Mouse (Mus musculus): ENCODE measurements around the gene Gm49661. TPM values are rescaled to one million over a fixed set of nuclear protein-coding genes. Genes with fewer than 3 reads are reported as not detected.
A peak's percentile ranks its signal among the peaks of the same experiment; 100 is the strongest.

Gm49661 gene
- total RNA-seq, 4 experiments from 2014 or later: 2.4 to 5.9 TPM; not detected in 2

GRCm38 (mm10) chr8:84967532-84968304 is 1.5 kb downstream of the Gm49661 start:
- DNase-seq (ENCODE audit: low spot score): no peak

- DNase-seq (ENCODE audit: low spot score): no peak
Measured at GRCm38 (mm10) chr8:84966603-84967002, 2.6 kb downstream of the Gm49661 start.

- DNase-seq (ENCODE audit: low spot score): peak; percentile 95
Measured at GRCm38 (mm10) chr8:84965731-84966291, 3.4 kb downstream of the Gm49661 start.

GRCm38 (mm10) chr8:84963952-84964351 is 5.3 kb downstream of the Gm49661 start:
- DNase-seq (ENCODE audit: low spot score): no peak

GRCm38 (mm10) chr8:84959811-84960210 is 9.4 kb downstream of the Gm49661 start:
- no peak for DNase-seq (ENCODE audit: low spot score)

- no peak for DNase-seq (ENCODE audit: low spot score)
Measured at GRCm38 (mm10) chr8:84956768-84957167, 12.5 kb downstream of the Gm49661 start.

GRCm38 (mm10) chr8:84952612-84953255 is 16.5 kb downstream of the Gm49661 start:
- DNase-seq (ENCODE audit: low spot score): peak; percentile 47

- DNase-seq (ENCODE audit: low spot score): no peak
Measured at GRCm38 (mm10) chr8:84949753-84950152, 19.5 kb downstream of the Gm49661 start.

- no peak for DNase-seq (ENCODE audit: low spot score)
Measured at GRCm38 (mm10) chr8:84947241-84947545, 22.0 kb downstream of the Gm49661 start.

GRCm38 (mm10) chr8:84946528-84947240 is 22.5 kb downstream of the Gm49661 start, which contains the start of gene Rtbdn:
Gene Rtbdn, plus strand, starts transcription at chr8:84946991.
- no peak for DNase-seq (ENCODE audit: low spot score)

- no peak for DNase-seq (ENCODE audit: low spot score)
Measured at GRCm38 (mm10) chr8:84945633-84946527, 23.4 kb downstream of the Gm49661 start.

GRCm38 (mm10) chr8:84945235-84945632 is 24.0 kb downstream of the Gm49661 start:
- no peak for DNase-seq (ENCODE audit: low spot score)

GRCm38 (mm10) chr8:84944478-84945160 is 24.6 kb downstream of the Gm49661 start:
- DNase-seq (ENCODE audit: low spot score): no peak

- DNase-seq (ENCODE audit: low spot score): no peak
Measured at GRCm38 (mm10) chr8:84943699-84944098, 25.5 kb downstream of the Gm49661 start.

GRCm38 (mm10) chr8:84937620-84938485 is 31.4 kb downstream of the Gm49661 start:
- no peak for DNase-seq (ENCODE audit: low spot score)

- no peak for DNase-seq (ENCODE audit: low spot score)
Measured at GRCm38 (mm10) chr8:84936962-84937546, 32.2 kb downstream of the Gm49661 start, which contains the start of gene Mast1. Gene Mast1, minus strand, starts transcription at chr8:84937359.

- DNase-seq (ENCODE audit: low spot score): no peak
Measured at GRCm38 (mm10) chr8:84936041-84936961, 32.9 kb downstream of the Gm49661 start.

- no peak for DNase-seq (ENCODE audit: low spot score)
Measured at GRCm38 (mm10) chr8:84935489-84935888, 33.7 kb downstream of the Gm49661 start.
